Mouse (Mus musculus) CH12.LX (cell line): ENCODE measurements around the gene Pdlim5. TPM values are rescaled to one million over a fixed set of nuclear protein-coding genes. Genes with fewer than 3 reads are reported as not detected.

Experiments used
- DNase-seq: peaks from one replicate; pipeline ENCODE4 v3.0.0-alpha.2; 2013; ENCODE audit errors: extremely low read depth
- H3K27ac ChIP-seq: 2 replicates; pipeline ENCODE4 v1.5.1; 2012; ENCODE audit warnings: low read depth, mild to moderate bottlenecking, control low read depth, moderate library complexity; ENCODE audit not compliant: insufficient read depth
- H3K27me3 ChIP-seq: replicated peaks from 2 replicates; pipeline ENCODE3; 2012; ENCODE audit warnings: inconsistent platforms
- H3K36me3 ChIP-seq, 2 experiments: replicated peaks in 1 of 2; 2 replicates each; pipeline versions ENCODE3 to v1.6.1; 2012; ENCODE audit warnings: inconsistent platforms in 1 of 2, low read length in 1 of 2, mild to moderate bottlenecking in 1 of 2, mixed read lengths in 1 of 2, moderate library complexity in 1 of 2; ENCODE audit not compliant: control insufficient read depth in 1 of 2, insufficient read depth in 1 of 2
- H3K4me1 ChIP-seq, 2 experiments: 2 replicates each; pipeline ENCODE4 v1.6.1; 2012; ENCODE audit warnings: inconsistent platforms in 1 of 2, moderate library complexity in 1 of 2; ENCODE audit not compliant: insufficient read depth in 2 of 2, control insufficient read depth in 1 of 2
- H3K4me2 ChIP-seq: 2 replicates; pipeline ENCODE4 v1.6.1; 2012; ENCODE audit warnings: low read depth, mild to moderate bottlenecking, control low read depth; ENCODE audit not compliant: poor library complexity, insufficient read depth, severe bottlenecking
- H3K4me3 ChIP-seq, 3 experiments: fragments of 150-350 bp in 1 of 3; sonication (generic) in 1 of 3; replicated peaks in 1 of 3; 2 replicates each; pipeline versions ENCODE3 to v1.5.1; 2011 to 2012; ENCODE audit warnings: low read depth in 2 of 3, low read length in 2 of 3, mild to moderate bottlenecking in 2 of 3, moderate library complexity in 2 of 3, control low read depth in 1 of 3, improper control_type of control experiment in 1 of 3, inconsistent platforms in 1 of 3, mixed read lengths in 1 of 3; ENCODE audit not compliant: poor library complexity in 1 of 3
- H3K79me2 ChIP-seq: replicated peaks from 2 replicates; pipeline ENCODE4 v1.6.1; 2012; ENCODE audit warnings: mild to moderate bottlenecking, moderate library complexity; ENCODE audit not compliant: control insufficient read depth, poor library complexity, insufficient read depth, severe bottlenecking; ENCODE audit errors: extremely low read depth
- H3K9ac ChIP-seq: 2 replicates; pipeline ENCODE4 v1.6.1; 2012; ENCODE audit warnings: low read depth, mild to moderate bottlenecking, control low read depth, moderate library complexity; ENCODE audit not compliant: insufficient read depth
- H3K9me3 ChIP-seq: replicated peaks from 2 replicates; pipeline ENCODE3; 2012; ENCODE audit warnings: low read length, inconsistent platforms, mixed read lengths
- CHD1 ChIP-seq: IDR thresholded peaks from 2 replicates; pipeline ENCODE4 v1.6.1; 2012; ENCODE audit warnings: low read depth, low read length, improper control_type of control experiment, inconsistent platforms
- CTCF ChIP-seq, 2 experiments: IDR thresholded peaks in 1 of 2; conservative IDR thresholded peaks in 1 of 2; 2 replicates each; pipeline ENCODE4 v1.5.1; 2011 to 2012; ENCODE audit warnings: low read depth in 2 of 2, low read length in 2 of 2, improper control_type of control experiment in 1 of 2, inconsistent platforms in 1 of 2, mild to moderate bottlenecking in 1 of 2, moderate library complexity in 1 of 2
- E2F4 ChIP-seq: IDR thresholded peaks from 2 replicates; pipeline ENCODE4 v1.6.1; 2011; ENCODE audit warnings: low read depth, low read length, improper control_type of control experiment; ENCODE audit not compliant: insufficient replicate concordance
- ELF1 ChIP-seq: IDR thresholded peaks from 2 replicates; pipeline ENCODE4 v1.6.1; 2014; ENCODE audit warnings: low read depth, mild to moderate bottlenecking, inconsistent platforms, low read length, improper control_type of control experiment
- HCFC1 ChIP-seq: IDR thresholded peaks from 2 replicates; pipeline ENCODE4 v1.6.1; 2012; ENCODE audit warnings: low read depth, mild to moderate bottlenecking, inconsistent platforms, low read length, improper control_type of control experiment
- KAT2A ChIP-seq: IDR thresholded peaks from 2 replicates; pipeline ENCODE4 v1.6.1; 2012; ENCODE audit warnings: low read length, improper control_type of control experiment, inconsistent platforms; ENCODE audit not compliant: insufficient replicate concordance
- MAFK ChIP-seq: IDR thresholded peaks from 2 replicates; pipeline ENCODE4 v1.6.1; 2011; ENCODE audit warnings: low read length, improper control_type of control experiment; ENCODE audit not compliant: insufficient replicate concordance
- MAX ChIP-seq: IDR thresholded peaks from 2 replicates; pipeline ENCODE4 v1.6.1; 2011; ENCODE audit warnings: low read length, improper control_type of control experiment
- MEF2A ChIP-seq: IDR thresholded peaks from 2 replicates; pipeline ENCODE4 v1.6.1; 2014; ENCODE audit warnings: low read depth, mild to moderate bottlenecking, inconsistent platforms, low read length, improper control_type of control experiment, borderline replicate concordance
- MXI1 ChIP-seq: IDR thresholded peaks from 2 replicates; pipeline ENCODE4 v1.6.1; 2011; ENCODE audit warnings: mild to moderate bottlenecking, low read depth, low read length, improper control_type of control experiment
- PAX5 ChIP-seq: IDR thresholded peaks from 2 replicates; pipeline ENCODE4 v1.6.1; 2012; ENCODE audit warnings: low read length, inconsistent platforms, mixed read lengths
- POLR2A ChIP-seq: IDR thresholded peaks from 2 replicates; pipeline ENCODE4 v1.6.1; 2011; ENCODE audit warnings: low read depth, mild to moderate bottlenecking, improper control_type of control experiment, low read length
- SIN3A ChIP-seq: IDR thresholded peaks from 2 replicates; pipeline ENCODE4 v1.6.1; 2012; ENCODE audit warnings: low read length, improper control_type of control experiment, inconsistent platforms
- SMC3 ChIP-seq: IDR thresholded peaks from 2 replicates; pipeline ENCODE4 v1.6.1; 2011; ENCODE audit warnings: low read depth, low read length, improper control_type of control experiment
- TBP ChIP-seq: conservative IDR thresholded peaks from 2 replicates; pipeline ENCODE4 v1.6.1; 2011; ENCODE audit warnings: low read depth, low read length, improper control_type of control experiment
- TCF12 ChIP-seq: IDR thresholded peaks from 2 replicates; pipeline ENCODE4 v1.6.1; 2014; ENCODE audit warnings: low read depth, mild to moderate bottlenecking, inconsistent platforms, low read length, improper control_type of control experiment
- UBTF ChIP-seq: IDR thresholded peaks from 2 replicates; pipeline ENCODE4 v1.6.1; 2012; ENCODE audit warnings: low read depth, mild to moderate bottlenecking, inconsistent platforms, low read length, improper control_type of control experiment, moderate library complexity
- USF1 ChIP-seq: IDR thresholded peaks from 2 replicates; pipeline ENCODE4 v1.6.1; 2014; ENCODE audit warnings: low read depth, mild to moderate bottlenecking, inconsistent platforms, low read length, improper control_type of control experiment
- USF2 ChIP-seq: conservative IDR thresholded peaks from 2 replicates; pipeline ENCODE4 v1.6.1; 2011; ENCODE audit warnings: low read depth, low read length, improper control_type of control experiment
- ZC3H11A ChIP-seq: IDR thresholded peaks from 2 replicates; pipeline ENCODE4 v1.6.1; 2012; ENCODE audit warnings: low read depth, mild to moderate bottlenecking, inconsistent platforms, low read length, improper control_type of control experiment
- ZKSCAN1 ChIP-seq: IDR thresholded peaks from 2 replicates; pipeline ENCODE4 v1.6.1; 2012; ENCODE audit warnings: low read depth, inconsistent platforms, low read length, improper control_type of control experiment, borderline replicate concordance
- ZMIZ1 ChIP-seq: IDR thresholded peaks from 2 replicates; pipeline ENCODE4 v1.6.1; 2012; ENCODE audit warnings: low read depth, mild to moderate bottlenecking, inconsistent platforms, low read length, improper control_type of control experiment
- ZNF384 ChIP-seq: IDR thresholded peaks from 2 replicates; pipeline ENCODE4 v1.6.1; 2012; ENCODE audit warnings: low read depth, low read length, improper control_type of control experiment, inconsistent platforms
- dilution Hi-C: fragments of 300-500 bp; cut with MboI; formaldehyde crosslinking; loops from 2 replicates; pipeline ENCODE4 v1.14.3; 2020; ENCODE audit warnings: low sequenced_read_pairs; ENCODE audit not compliant: extremely low pct_unique_long_range_greater_than_20kb, extremely low pct_ligation_motif_present
- in situ Hi-C: fragments of 300-500 bp; cut with MboI; formaldehyde crosslinking; loops from 3 replicates; pipeline ENCODE4 v1.14.3; 2019; ENCODE audit warnings: low sequenced_read_pairs, low pct_ligation_motif_present, low pct_unique_long_range_greater_than_20kb, mixed read lengths
- polyA plus RNA-seq: library from polyadenylated mRNA; unstranded; fragments of >175 nt; gene quantifications from 2 replicates; pipeline ENCODE4 v1.2.1, GENCODE M21; 2012; ENCODE audit warnings: low read depth; ENCODE audit not compliant: insufficient read length
- total RNA-seq, 2 experiments: library from RNA; depleted of rRNA; stranded (reverse); fragments of 300-350 nt in 1 of 2; fragments of >200 nt in 1 of 2; gene quantifications; 2 replicates each; pipeline ENCODE4 v1.2.3; 2012 to 2014

Gene Pdlim5
- total and polyA plus RNA-seq, 3 experiments = 22.0 to 24.6 (median 22.8) TPM

DNA sequence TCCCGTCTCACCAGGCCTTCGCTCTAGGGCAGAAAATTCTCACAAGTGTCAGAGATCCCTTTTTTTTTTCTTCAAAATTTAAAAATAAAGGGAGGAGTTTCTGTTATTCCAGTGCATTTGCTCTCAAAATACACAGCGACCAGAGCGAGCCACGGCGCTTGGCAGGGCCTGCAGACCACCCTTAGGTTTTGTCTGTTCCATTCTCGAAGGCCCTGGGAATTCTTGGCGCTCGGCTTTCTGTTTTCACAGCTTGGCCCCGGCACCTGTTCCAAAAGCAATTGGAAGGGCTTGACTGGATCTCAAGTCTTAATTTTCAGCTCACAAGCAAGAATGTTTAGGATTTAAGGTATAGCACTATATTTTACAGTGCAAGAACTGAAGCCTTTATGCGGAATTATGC, 186.4 kb downstream of the Pdlim5 start:
- no peak for TF ChIP-seq USF1
- TF ChIP-seq ELF1 = no peak
- TF ChIP-seq ZNF384 = no peak
- TF ChIP-seq UBTF = no peak
- no peak for TF ChIP-seq TCF12
- no peak for TF ChIP-seq MAFK
- TF ChIP-seq ZMIZ1 = no peak
- TF ChIP-seq SIN3A = no peak
- no peak for TF ChIP-seq CHD1
- TF ChIP-seq KAT2A = no peak
- no peak for TF ChIP-seq MXI1
- no peak for TF ChIP-seq MEF2A
- in situ Hi-C loops (no loop called here), dilution Hi-C loops (no loop called here)
- DNase-seq = no peak
- Histone ChIP-seq H3K9me3 (no peaks in the 10 kb centered on the region), H3K79me2 (no peaks in the 10 kb centered on the region), H3K36me3 (no peaks in the 10 kb centered on the region), H3K27me3 (no peaks in the 10 kb centered on the region), H3K4me3 (no peak overlapping the region), H3K9ac (no peak overlapping the region), H3K4me1 (peaks cover 0 to 2% of the 10 kb centered on the region in 2 experiments; a peak in 1 of 4 replicates), H3K4me2 (no peak overlapping the region), H3K27ac (no peak overlapping the region)

DNA sequence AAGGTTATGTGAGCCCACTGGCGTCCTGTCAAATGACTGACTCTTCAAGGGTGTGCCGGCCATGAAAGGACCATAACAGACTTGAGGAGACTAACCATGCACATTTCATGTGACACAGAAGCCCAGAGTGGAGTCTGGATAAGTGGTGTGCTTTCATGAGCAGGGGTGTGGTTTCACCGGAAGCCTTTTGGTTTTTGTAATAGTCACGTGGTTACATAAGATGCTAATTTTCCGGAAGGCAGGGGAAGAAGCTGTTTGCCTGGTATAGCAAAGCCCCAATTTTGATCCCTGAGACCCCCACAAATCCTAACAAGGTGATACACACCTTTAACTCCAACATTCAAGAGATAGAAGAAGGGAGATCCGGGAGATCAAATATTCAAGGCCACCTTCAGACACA, 188.0 kb downstream of the Pdlim5 start:
- Histone ChIP-seq H3K4me2 (peak overlapping the region; percentile 19; the same call in 1 of the 2 replicates), H3K36me3 (no peaks in the 10 kb centered on the region), H3K27me3 (no peaks in the 10 kb centered on the region), H3K4me1 (peaks cover 0 to 2% of the 10 kb centered on the region in 2 experiments; a peak in 1 of 4 replicates), H3K9ac (no peak overlapping the region), H3K27ac (no peak overlapping the region), H3K79me2 (no peaks in the 10 kb centered on the region), H3K4me3 (no peak overlapping the region), H3K9me3 (no peaks in the 10 kb centered on the region)
- dilution Hi-C loops = no loop called here
- DNase-seq = no peak
- in situ Hi-C loops = no loop called here
- TF ChIP-seq SIN3A = no peak
- TF ChIP-seq SMC3 = no peak
- no peak for TF ChIP-seq HCFC1
- TF ChIP-seq USF1 = peak; percentile 56
- TF ChIP-seq UBTF = no peak
- TF ChIP-seq POLR2A = no peak
- TF ChIP-seq E2F4 = no peak
- no peak for TF ChIP-seq TBP
- no peak for TF ChIP-seq CTCF (conservative IDR thresholded peaks at IDR 0.05 in 1 of 2, IDR thresholded peaks at IDR 0.05 in 1 of 2; ENCODE audit: low read depth in 2 of 2, low read length in 2 of 2)
- TF ChIP-seq USF2 = peak; percentile 63; the same call in 1 of the 2 replicates
- TF ChIP-seq MAX = peak; percentile 59; the same call in 1 of the 2 replicates
- TF ChIP-seq ZKSCAN1 = no peak
- TF ChIP-seq PAX5 = no peak
- TF ChIP-seq ZC3H11A = no peak
- 0 out of 2 replicates have a peak, but pooled peaks have one; percentile 14 for TF ChIP-seq ELF1
- no peak for TF ChIP-seq TCF12
- TF ChIP-seq ZMIZ1 = no peak
